Mouse (Mus musculus): ENCODE results near the gene Ephb2.

DNA sequence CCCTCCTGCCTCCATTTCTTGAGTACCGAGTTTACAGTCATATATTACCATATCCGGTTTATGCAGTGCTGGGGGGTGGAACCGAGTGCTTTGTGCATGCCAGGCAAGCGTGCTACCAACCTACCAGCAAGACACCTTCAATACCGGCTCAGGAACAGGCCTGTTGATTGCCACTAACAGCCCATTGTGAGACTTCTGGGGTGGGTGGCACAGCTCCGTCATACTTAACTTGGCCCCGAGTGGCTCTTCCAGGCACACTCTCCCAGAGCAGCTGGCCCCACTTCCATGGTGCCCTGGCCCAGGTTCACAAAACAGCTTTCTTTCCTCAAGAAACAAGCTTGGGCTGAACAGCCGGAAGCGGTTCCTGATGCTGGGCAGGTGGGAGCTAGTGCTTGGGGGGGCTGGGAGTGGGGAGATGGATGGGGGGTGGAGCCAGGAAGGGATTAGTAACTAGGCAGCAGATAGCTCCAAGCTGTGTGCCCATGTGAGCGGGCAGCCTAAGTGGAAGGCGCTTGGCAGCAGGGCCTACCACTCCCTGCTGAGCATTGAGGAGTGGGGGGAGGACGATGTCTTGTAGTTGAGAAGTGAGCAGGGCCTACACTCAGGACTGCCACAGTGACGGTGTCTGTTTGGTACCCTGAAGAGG, 183.8 kb downstream of the Ephb2 start:
- TF ChIP-seq CTCF (IDR thresholded peaks at IDR 0.05; ENCODE audit: low read depth) (no peak), EP300 (IDR thresholded peaks at IDR 0.05; ENCODE audit: low read depth) (no peak)
